Mouse (Mus musculus) spleen, adult 2 months (tissue): ENCODE results near the gene Frs3.

Experiments used
- CTCF ChIP-seq: fragments of 200-500 bp; IDR thresholded peaks from 2 replicates; pipeline ENCODE4 v1.5.1; 2011; ENCODE audit warnings: mild to moderate bottlenecking, inconsistent platforms; ENCODE audit not compliant: insufficient read depth, insufficient read length, insufficient replicate concordance; ENCODE audit errors: extremely low read depth
- POLR2A ChIP-seq: fragments of 200-500 bp; IDR thresholded peaks from 2 replicates; pipeline ENCODE4 v1.6.1; 2011; ENCODE audit warnings: low read depth, low read length, inconsistent platforms

- TF ChIP-seq CTCF = no peak
- no peak for TF ChIP-seq POLR2A
Observed at GRCm38 (mm10) chr17:47702548-47703345, 13.9 kb downstream of the Frs3 start.
